Mouse (Mus musculus) small intestine, adult 2 months (tissue): ENCODE results near the gene Treml2.

ENCODE experiments used
- CTCF ChIP-seq: fragments of 200-500 bp; IDR thresholded peaks from 2 replicates; pipeline ENCODE4 v1.5.1; 2012; ENCODE audit warnings: low read depth, mild to moderate bottlenecking, control low read depth, inconsistent platforms, low read length, moderate library complexity, mixed read lengths; ENCODE audit not compliant: insufficient replicate concordance, insufficient read length; ENCODE audit errors: extremely low read depth
- POLR2A ChIP-seq: fragments of 200-500 bp; IDR thresholded peaks from 2 replicates; pipeline ENCODE4 v1.6.1; 2012; ENCODE audit warnings: low read depth, mild to moderate bottlenecking, control low read depth, inconsistent platforms, low read length, moderate library complexity

DNA sequence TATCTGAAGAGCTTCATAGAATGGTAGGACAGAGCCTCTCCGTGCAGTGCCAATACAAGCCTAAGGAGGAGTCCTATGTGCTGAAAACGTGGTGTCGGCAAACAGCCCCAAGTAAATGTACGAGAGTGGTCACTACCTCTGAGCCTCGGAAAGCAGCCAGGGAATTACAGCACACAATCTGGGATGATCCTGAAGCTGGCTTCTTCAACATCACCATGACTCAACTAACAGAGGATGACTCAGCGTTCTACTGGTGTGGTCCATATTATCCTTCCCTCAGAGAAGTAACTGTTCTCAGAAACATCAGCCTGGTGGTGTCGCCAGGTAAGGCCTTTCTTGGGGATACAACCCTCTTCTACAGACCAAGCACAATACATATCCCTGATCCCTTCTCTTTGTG, 34.6 kb upstream of the Treml2 start:
- TF ChIP-seq POLR2A (no peak), CTCF (no peak)
